Mouse (Mus musculus) right cerebral cortex, adult 18-20 months (tissue): Measurements from ENCODE around the gene Slc7a7.
A peak's percentile ranks its signal among the peaks of the same experiment; 100 is the strongest.
"Not testable (repeated sequence)": the region's sequence is repeated elsewhere in the genome, so short reads cannot be mapped to it uniquely, and the experiment has no call there.

Experiments
- DNase-seq: peaks from one replicate; pipeline ENCODE4 v3.0.0; 2022; ENCODE audit warnings: mixed read lengths

Slc7a7 gene

GRCm38 (mm10) chr14:54371460-54371859, 46.1 kb downstream of the Slc7a7 start:
- DNase-seq = no peak

GRCm38 (mm10) chr14:54370595-54370994, 47.0 kb downstream of the Slc7a7 start:
- DNase-seq = no peak

- DNase-seq = no peak
Observed at GRCm38 (mm10) chr14:54369372-54369771, 48.2 kb downstream of the Slc7a7 start.

DNA sequence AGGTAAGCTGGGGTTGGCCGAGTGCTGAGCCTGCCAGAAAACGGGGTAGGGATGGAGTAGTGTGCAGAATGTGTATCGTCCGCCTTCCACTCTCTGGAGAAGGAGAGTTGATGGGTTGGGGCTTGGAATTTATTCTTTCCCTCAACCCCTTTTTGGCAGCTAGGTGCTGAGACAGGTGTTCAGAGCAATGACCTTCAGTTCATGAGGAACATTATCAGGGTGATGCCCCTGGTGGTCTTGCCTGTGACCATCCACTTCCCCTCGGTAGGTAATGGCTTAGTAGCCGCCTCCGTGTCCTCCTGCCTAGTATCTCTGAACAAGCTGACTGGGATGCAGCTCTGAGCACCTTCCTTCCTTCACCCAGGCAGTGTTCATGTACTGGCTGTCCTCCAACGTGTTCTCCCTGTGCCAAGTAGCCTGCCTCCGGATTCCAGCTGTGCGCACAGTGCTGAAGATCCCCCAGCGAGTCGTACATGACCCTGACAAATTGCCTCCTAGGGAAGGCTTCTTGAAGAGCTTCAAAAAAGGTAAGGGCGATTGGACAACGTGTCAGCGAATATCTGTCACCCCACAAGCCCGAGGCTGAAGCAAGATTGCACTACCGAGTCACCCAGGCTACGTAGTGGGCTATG, 50.0 kb downstream of the Slc7a7 start:
- DNase-seq = peak; percentile 33

- no peak for DNase-seq
Observed at GRCm38 (mm10) chr14:54366581-54366980, 51.0 kb downstream of the Slc7a7 start.

GRCm38 (mm10) chr14:54365026-54365645, 52.4 kb downstream of the Slc7a7 start:
- no peak for DNase-seq

DNA sequence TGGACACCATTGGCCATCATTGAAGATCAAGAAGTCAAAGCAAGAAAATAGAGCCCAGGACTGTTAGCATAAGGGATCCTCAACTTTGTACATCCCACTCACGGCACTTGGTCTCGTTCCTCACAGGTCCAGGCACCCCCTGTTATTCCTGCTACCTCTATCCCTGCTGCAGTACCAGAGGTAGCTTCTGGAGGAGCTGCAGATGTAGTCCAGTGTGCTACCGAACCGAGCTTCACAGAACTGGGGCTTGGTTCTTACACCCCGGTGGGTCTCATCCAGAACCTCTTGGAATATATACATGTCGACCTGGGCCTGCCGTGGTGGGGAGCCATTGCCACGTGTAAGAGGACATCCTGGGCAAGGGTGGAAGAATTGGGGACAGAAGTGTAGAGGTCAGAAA, 54.4 kb downstream of the Slc7a7 start:
- DNase-seq = no peak

DNA sequence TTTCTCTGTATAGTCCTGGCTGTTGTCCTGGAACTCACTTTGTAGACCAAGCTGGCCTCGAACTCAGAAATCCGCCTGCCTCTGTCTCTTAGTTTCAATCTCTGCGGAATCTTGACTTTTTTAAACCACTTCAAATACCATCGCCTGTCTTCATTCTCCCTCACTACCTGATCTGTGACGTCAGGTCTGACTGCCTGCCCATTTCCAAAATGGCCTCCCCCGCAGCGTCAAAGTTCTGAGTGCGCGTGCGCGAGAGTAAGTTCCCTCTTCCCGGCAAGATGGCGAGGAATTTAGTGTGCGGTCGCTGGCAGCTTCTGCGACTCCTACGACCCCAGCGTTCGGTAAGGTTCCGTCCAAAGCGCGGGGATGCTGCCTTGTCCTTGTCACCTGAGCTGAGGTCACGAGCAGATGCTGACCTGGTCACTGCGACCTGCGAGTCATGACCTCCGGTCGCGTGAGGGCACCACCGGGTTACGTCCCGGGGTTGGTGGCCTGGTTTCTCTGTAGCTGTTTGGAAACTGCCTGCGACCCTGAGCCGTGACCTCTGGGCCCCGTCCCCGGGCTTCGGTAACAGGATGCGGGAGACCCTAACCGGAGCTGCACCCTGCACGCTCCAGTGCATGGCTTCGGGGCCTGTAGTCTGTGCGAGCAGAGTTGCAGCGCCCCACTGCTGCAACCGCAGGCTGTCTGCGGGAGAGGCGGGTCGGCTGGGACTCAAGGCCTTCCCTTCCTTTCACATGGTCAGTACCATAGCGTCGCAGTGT, 56.8 kb downstream of the Slc7a7 start, which contains the start of gene Oxa1l:
Oxa1l (plus strand) TSS at position 258 of the 764 bp plus-strand sequence.
- peak; percentile 94 for DNase-seq

- no peak for DNase-seq
Observed at GRCm38 (mm10) chr14:54354406-54354805, 63.2 kb downstream of the Slc7a7 start.

- DNase-seq = no peak
Observed at GRCm38 (mm10) chr14:54352314-54352713, 65.3 kb downstream of the Slc7a7 start.

DNA sequence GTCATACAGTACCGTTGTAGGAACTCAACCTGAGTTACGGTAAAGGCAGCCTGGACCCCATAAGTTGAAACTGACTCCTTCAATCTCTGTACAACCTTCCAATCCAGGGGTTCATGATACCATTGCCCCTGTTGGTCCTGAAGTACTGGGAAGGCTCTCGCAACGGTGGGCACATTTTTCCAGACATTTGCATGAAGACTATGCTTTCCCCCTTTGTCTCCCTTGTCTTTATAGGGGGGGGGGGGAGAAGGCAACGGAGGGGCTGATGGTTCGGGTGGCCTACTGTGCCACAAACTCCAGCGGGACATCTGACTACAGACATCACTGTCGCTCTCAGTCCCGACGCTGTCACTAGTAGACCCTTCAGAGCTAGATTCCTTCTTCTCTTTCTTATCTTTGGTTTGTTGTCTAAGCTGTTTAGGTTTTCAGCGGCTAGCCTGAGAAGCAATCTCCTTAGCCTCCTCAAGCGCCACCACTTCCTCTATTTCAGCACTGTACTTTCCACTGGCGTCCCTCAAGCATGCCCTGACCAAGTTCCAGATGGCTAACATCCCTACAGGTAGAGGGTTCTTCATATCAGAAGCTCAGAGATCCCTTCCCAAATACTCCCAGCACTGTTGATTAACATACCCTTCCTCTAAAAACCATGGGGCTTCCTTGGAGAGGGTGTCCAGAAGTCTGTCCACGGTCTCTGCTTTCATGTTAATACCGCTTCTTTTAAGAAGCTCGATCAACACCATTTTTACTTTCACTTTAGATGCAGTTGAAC, 66.6 kb downstream of the Slc7a7 start:
- DNase-seq = not testable (repeated sequence)

GRCm38 (mm10) chr14:54341807-54342206, 75.8 kb downstream of the Slc7a7 start:
- DNase-seq = not testable (repeated sequence)

- DNase-seq = no peak
Observed at GRCm38 (mm10) chr14:54340836-54341235, 76.7 kb downstream of the Slc7a7 start.

- DNase-seq = no peak
Observed at GRCm38 (mm10) chr14:54333452-54334189, 84.0 kb downstream of the Slc7a7 start.

DNA sequence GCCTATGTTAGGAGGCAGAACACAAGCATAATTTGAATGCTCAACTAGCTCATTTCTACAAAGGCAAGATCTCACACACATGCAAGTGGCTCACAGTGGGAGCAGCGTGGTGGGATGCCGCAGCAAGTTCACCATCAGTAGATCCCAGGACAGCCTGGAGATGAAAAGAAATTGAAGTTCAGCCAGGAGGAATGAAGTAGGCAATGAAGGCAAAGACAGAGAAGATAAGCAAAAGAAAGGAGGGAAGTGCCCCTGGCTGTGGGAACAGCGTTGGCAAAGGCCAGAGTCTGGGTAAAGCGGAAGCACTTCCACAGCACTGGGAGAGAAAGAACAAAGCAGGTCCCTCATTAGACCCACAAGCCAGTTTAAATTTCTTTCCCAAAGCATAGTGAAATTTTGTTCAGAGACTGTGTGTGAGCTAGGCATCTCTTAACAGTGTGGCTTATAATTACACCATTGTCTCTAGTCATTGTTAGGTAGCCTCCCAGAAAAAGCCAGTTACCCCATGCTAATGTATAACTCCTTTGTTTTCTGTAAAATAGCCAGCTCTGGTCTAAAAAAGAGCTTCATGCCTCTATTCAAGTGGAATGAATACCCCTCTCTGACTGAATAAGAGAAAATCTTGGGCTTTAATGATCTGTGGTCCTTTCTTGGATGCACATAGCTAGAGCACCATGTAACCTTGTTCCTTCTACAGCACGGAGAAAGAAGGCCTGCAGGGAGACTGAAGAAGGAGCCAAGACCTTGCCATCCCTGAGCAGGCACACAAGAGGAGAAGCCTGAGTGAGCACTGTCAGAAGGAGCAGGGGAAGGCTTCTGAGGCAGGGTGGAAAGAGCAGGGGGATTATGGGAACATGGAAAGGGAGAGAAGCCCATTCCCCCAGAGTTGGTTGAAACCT, 85.2 kb downstream of the Slc7a7 start:
- no peak for DNase-seq

- no peak for DNase-seq
Observed at GRCm38 (mm10) chr14:54331178-54331577, 86.4 kb downstream of the Slc7a7 start.

GRCm38 (mm10) chr14:54329201-54329600, 88.4 kb downstream of the Slc7a7 start:
- no peak for DNase-seq

DNA sequence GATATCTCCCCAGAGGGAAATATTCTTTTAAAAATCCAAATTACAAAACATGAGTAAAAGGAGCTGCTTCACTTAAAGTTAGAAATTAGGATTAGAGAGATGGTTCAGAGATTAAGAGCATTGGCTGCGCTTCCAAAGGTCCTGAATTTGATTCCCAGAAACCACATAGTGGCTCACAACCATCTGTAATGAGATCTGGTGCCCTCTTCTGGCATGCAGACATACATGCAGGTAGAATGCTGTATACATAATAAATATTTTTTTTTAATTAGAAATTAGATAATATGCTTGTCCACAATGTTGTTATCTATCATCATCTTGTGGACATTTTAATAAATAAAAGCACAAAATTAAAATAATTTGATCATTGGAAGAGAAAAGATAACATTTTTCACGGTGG, 89.0 kb downstream of the Slc7a7 start:
- DNase-seq = no peak

GRCm38 (mm10) chr14:54324486-54324885, 93.1 kb downstream of the Slc7a7 start:
- no peak for DNase-seq

DNA sequence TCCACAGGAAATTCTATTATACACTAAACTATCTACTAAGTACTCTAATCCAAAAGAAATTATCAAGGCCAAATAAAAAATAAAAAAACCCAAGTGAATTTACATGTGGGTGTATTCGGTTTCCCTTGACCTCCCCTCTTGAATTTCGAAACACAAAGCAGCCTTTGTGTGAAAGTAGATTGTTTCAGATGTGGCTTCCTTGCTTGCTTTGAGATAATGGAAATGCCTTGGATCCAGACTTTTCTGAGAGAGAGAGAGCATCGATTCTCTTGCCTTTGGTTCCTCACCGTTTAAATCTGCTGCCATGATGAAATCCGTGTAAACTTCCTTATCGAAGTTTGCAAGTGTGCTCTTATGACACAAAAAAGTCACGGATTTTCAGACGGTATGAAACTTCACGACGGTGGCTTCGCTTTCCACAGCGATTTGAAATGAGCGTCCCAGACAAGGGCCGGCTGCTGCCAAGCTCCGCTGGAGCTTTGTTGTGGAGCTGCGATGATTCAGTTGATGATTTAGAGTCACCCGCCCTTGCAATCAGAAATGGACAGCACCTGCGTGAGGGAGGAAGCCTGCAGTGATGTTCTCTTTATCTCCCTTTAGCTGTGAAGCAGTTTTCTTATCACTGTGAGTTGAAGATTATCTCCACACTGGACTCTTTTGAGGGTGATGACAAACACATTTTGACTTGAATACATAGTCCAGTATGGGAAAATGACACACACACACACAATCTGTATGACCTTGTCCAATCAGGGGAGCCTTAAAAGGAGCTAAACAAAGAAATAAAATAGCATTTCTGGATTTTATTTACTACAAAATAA, 95.8 kb downstream of the Slc7a7 start:
- no peak for DNase-seq
